Mouse (Mus musculus): ENCODE measurements around the gene Trp53tg5. TPM values are rescaled to one million over a fixed set of nuclear protein-coding genes. Genes with fewer than 3 reads are reported as not detected.

Trp53tg5 gene
- total RNA-seq (2021), result not detected

GRCm38 (mm10) chr2:164473624-164474023, at the start of gene Trp53tg5:
Gene Trp53tg5, minus strand, starts transcription at chr2:164473724.
- intact Hi-C loops (cut with DNase I), result no loop called here
- no peak for DNase-seq (ENCODE audit: low spot score in 2 of 2)

- no peak for DNase-seq (ENCODE audit: low spot score in 2 of 2)
- intact Hi-C loops (cut with DNase I), result loop anchor here (5.0 kb wide), 1 partner anchor 40 kb away; the partner anchor contains the start of gene Wfdc2
These were observed 48.8 kb upstream of the Trp53tg5 start for GRCm38 (mm10) chr2:164522280-164522679.

- peak in 1 of 2 experiments; percentile 77 for DNase-seq (ENCODE audit: low spot score in 2 of 2)
- intact Hi-C loops (cut with DNase I), result loop anchor here (5.0 kb wide), 1 partner anchor 40 kb away; the partner anchor contains the start of gene Wfdc2
These were observed 48.3 kb upstream of the Trp53tg5 start for GRCm38 (mm10) chr2:164521841-164522240.

- DNase-seq (ENCODE audit: low spot score in 2 of 2), result no peak
- intact Hi-C loops (cut with DNase I), result loop anchor here (5.0 kb wide), 1 partner anchor 42 kb away; the partner anchor contains the start of gene Wfdc2
These were observed 47.3 kb upstream of the Trp53tg5 start for GRCm38 (mm10) chr2:164520782-164521181.

- intact Hi-C loops (cut with DNase I), result loop anchor here (2.0 to 5.0 kb wide), 2 partner anchors 57 to 102 kb away; partner anchors contain the start of gene Gm20458
- no peak for DNase-seq (ENCODE audit: low spot score in 2 of 2)
These were observed 45.6 kb upstream of the Trp53tg5 start for GRCm38 (mm10) chr2:164519171-164519526.

GRCm38 (mm10) chr2:164518266-164519170, 45.0 kb upstream of the Trp53tg5 start:
- peak in 1 of 2 experiments; percentile 38 for DNase-seq (ENCODE audit: low spot score in 2 of 2)
- intact Hi-C loops (cut with DNase I), result loop anchor here (2.0 to 5.0 kb wide), 2 partner anchors 56 to 102 kb away; partner anchors contain the start of gene Gm20458

GRCm38 (mm10) chr2:164517485-164518221, 44.1 kb upstream of the Trp53tg5 start:
- DNase-seq (ENCODE audit: low spot score in 2 of 2), result peak; percentile 39 to 44
- intact Hi-C loops (cut with DNase I), result loop anchor here (2.0 to 5.0 kb wide), 2 partner anchors 55 to 101 kb away; partner anchors contain the start of gene Gm20458

- no peak for DNase-seq (ENCODE audit: low spot score in 2 of 2)
- intact Hi-C loops (cut with DNase I), result loop anchor here (5.0 kb wide), 1 partner anchor 54 kb away; the partner anchor contains the start of gene Gm20458
These were observed 43.1 kb upstream of the Trp53tg5 start for GRCm38 (mm10) chr2:164516592-164516991.

- DNase-seq (ENCODE audit: low spot score in 2 of 2), result no peak
- intact Hi-C loops (cut with DNase I), result loop anchor here (5.0 kb wide), 1 partner anchor 54 kb away; the partner anchor contains the start of gene Gm20458
These were observed 42.4 kb upstream of the Trp53tg5 start for GRCm38 (mm10) chr2:164515897-164516296.

GRCm38 (mm10) chr2:164514916-164515315, 41.4 kb upstream of the Trp53tg5 start:
- no peak for DNase-seq (ENCODE audit: low spot score in 2 of 2)
- intact Hi-C loops (cut with DNase I), result loop anchor here (5.0 kb wide), 1 partner anchor 53 kb away; the partner anchor contains the start of gene Gm20458

GRCm38 (mm10) chr2:164513389-164513788, 39.9 kb upstream of the Trp53tg5 start:
- no peak for DNase-seq (ENCODE audit: low spot score in 2 of 2)
- intact Hi-C loops (cut with DNase I), result no loop called here

- no peak for DNase-seq (ENCODE audit: low spot score in 2 of 2)
- intact Hi-C loops (cut with DNase I), result no loop called here
These were observed 38.8 kb upstream of the Trp53tg5 start for GRCm38 (mm10) chr2:164512121-164512909.

- intact Hi-C loops (cut with DNase I), result no loop called here
These were observed 37.2 kb upstream of the Trp53tg5 start for GRCm38 (mm10) chr2:164510621-164511190.

GRCm38 (mm10) chr2:164507811-164508210, 34.3 kb upstream of the Trp53tg5 start:
- no peak for DNase-seq (ENCODE audit: low spot score in 2 of 2)
- intact Hi-C loops (cut with DNase I), result no loop called here

More at GRCm38 (mm10) chr2:164510621-164511190, 37.2 kb upstream of the Trp53tg5 start:
- no peak for DNase-seq (ENCODE audit: low spot score in 2 of 2)

- intact Hi-C loops (cut with DNase I), result no loop called here
These were observed 32.3 kb upstream of the Trp53tg5 start for GRCm38 (mm10) chr2:164505619-164506347.

GRCm38 (mm10) chr2:164504919-164505318, 31.4 kb upstream of the Trp53tg5 start:
- intact Hi-C loops (cut with DNase I), result no loop called here
- no peak for DNase-seq (ENCODE audit: low spot score in 2 of 2)

More at GRCm38 (mm10) chr2:164505619-164506347, 32.3 kb upstream of the Trp53tg5 start:
- no peak for DNase-seq (ENCODE audit: low spot score in 2 of 2)

- DNase-seq (ENCODE audit: low spot score in 2 of 2), result no peak
- intact Hi-C loops (cut with DNase I), result no loop called here
These were observed 27.0 kb upstream of the Trp53tg5 start for GRCm38 (mm10) chr2:164500511-164500910.

GRCm38 (mm10) chr2:164499317-164499716, 25.8 kb upstream of the Trp53tg5 start:
- DNase-seq (ENCODE audit: low spot score in 2 of 2), result no peak
- intact Hi-C loops (cut with DNase I), result no loop called here
